23 mouse cellular contexts compared by ENCODE assay signal in the genomic region with DNA sequence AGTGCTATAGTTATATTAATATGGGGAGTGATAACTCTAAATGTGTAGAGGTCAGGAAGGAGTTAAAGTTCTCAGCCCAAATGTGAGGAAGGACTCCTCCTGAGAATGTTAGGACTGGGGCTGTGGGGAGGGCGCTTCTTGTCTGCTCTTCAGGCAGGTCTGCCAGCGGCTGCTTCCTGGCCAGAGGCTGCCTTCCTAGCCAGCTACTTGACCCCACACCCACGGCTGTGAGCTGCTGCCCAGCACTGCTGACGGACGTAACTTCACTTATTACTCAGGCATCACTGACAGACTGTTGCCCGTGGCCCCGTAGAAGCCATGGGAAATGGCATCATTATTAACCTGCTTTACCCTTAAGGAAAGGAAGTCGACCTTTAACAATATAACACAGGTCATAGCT.
DNase-seq lines count a peak whose midpoint lies in the region; ATAC-seq and TF ChIP-seq lines count a peak whose summit lies in the region.
"Had no signal": no experiment of that assay in that cellular context is flagged by ENCODE, and none has a peak within 500 bp of the region (broad histone marks: within the 10 kb centered on the region; RNA-seq: fewer than 3 reads in every experiment).

No protein-coding gene starts in this region.

- DNase-seq in adrenal gland, postnatal 14 days, result peak; percentile 14
- no peak for DNase-seq in adrenal gland, adult 2 months
- DNase-seq in heart, adult 9 months (ENCODE audit: low spot score in 2 of 2), result no peak
- DNase-seq in lung, embryonic 14.5 days, result peak; percentile 32
- no peak for DNase-seq in lung, postnatal 0 days (ENCODE audit: low spot score)
- DNase-seq in frontal cortex, postnatal 10 days (ENCODE audit: low spot score in 2 of 2), result no peak
- no peak for DNase-seq in cerebellum, postnatal 25 days
- DNase-seq: adrenal gland, postnatal 25 days; cerebellum, adult 8-10 months; kidney, postnatal 10 days; lung, adult 18-20 months; thymus, adult 2 months had no signal

- no peak for ATAC-seq in heart, embryonic 11.5 days (replicated peaks; ENCODE audit: insufficient number of reproducible peaks, low FRiP score, low TSS enrichment)
- ATAC-seq in lung, embryonic 14.5 days (ENCODE audit: insufficient read depth), result 0 out of 2 replicates have a peak, but pooled peaks have one; percentile 29
- no peak for ATAC-seq in lung, postnatal 0 days
- ATAC-seq: hindbrain, embryonic 16.5 days; intestine, embryonic 15.5 days had no signal

- peaks cover 18% of the 10 kb centered on the region for H3K4me1 ChIP-seq in heart, embryonic 11.5 days (ENCODE audit: control insufficient read depth, insufficient read depth, low read length)
- peaks cover 8% of the 10 kb centered on the region for H3K4me1 ChIP-seq in lung, embryonic 14.5 days (ENCODE audit: insufficient read depth)
- peaks cover 9% of the 10 kb centered on the region; the same call in 1 of the 2 replicates for H3K4me1 ChIP-seq in lung, postnatal 0 days (ENCODE audit: insufficient read depth, low read depth, low read length)
- H3K4me1 ChIP-seq: forebrain, embryonic 12.5 days; midbrain, embryonic 12.5 days had no signal

- peak overlapping the region; percentile 22; the same call in 1 of the 2 replicates for H3K27ac ChIP-seq in heart, embryonic 11.5 days (ENCODE audit: low read depth, low read length)
- H3K27ac ChIP-seq in lung, embryonic 14.5 days (ENCODE audit: low read depth), result no peak overlapping the region
- no peak overlapping the region for H3K27ac ChIP-seq in lung, postnatal 0 days (ENCODE audit: low read length)
- H3K27ac ChIP-seq: embryonic facial prominence, embryonic 13.5 days; forebrain, embryonic 12.5 days; hindbrain, embryonic 10.5 days; intestine, embryonic 15.5 days; limb, embryonic 12.5 days; midbrain, embryonic 12.5 days; stomach, embryonic 15.5 days had no signal

- H3K4me3 ChIP-seq in heart, embryonic 11.5 days (ENCODE audit: low read depth, low read length), result no peak overlapping the region
- H3K4me3 ChIP-seq in lung, embryonic 14.5 days (ENCODE audit: low read depth, low read length), result no peak overlapping the region
- H3K4me3 ChIP-seq in lung, postnatal 0 days (ENCODE audit: low read depth, low read length), result no peak overlapping the region
- H3K4me3 ChIP-seq: embryonic facial prominence, embryonic 13.5 days; erythroblast, embryonic 14.5 days; forebrain, embryonic 12.5 days; hindbrain, embryonic 10.5 days; intestine, embryonic 15.5 days; limb, embryonic 12.5 days; midbrain, embryonic 12.5 days; stomach, embryonic 15.5 days had no signal

- H3K4me2 ChIP-seq in heart, embryonic 11.5 days, result no peak overlapping the region
- no peak overlapping the region for H3K4me2 ChIP-seq in lung, embryonic 14.5 days
- no peak overlapping the region for H3K4me2 ChIP-seq in lung, postnatal 0 days (replicated peaks; ENCODE audit: low read depth, low read length)
- H3K4me2 ChIP-seq: embryonic facial prominence, embryonic 13.5 days; forebrain, embryonic 12.5 days; intestine, embryonic 15.5 days; limb, embryonic 12.5 days; liver, embryonic 11.5 days; midbrain, embryonic 12.5 days; stomach, embryonic 15.5 days had no signal

- no peak for TF ChIP-seq EP300 in lung, postnatal 0 days (IDR thresholded peaks at IDR 0.05)

- no peaks in the 10 kb centered on the region; the same call in 1 of the 2 replicates for H3K9me3 ChIP-seq in heart, embryonic 11.5 days (replicated peaks; ENCODE audit: control insufficient read depth, low read length)
- H3K9me3 ChIP-seq in lung, embryonic 14.5 days (ENCODE audit: low read depth, low read length), result no peaks in the 10 kb centered on the region
- no peaks in the 10 kb centered on the region for H3K9me3 ChIP-seq in lung, postnatal 0 days (ENCODE audit: low read length)
- H3K9me3 ChIP-seq: embryonic facial prominence, embryonic 13.5 days; forebrain, embryonic 12.5 days; hindbrain, embryonic 10.5 days; intestine, embryonic 15.5 days; limb, embryonic 12.5 days; midbrain, embryonic 12.5 days; stomach, embryonic 15.5 days had no signal

- H3K27me3 ChIP-seq in heart, embryonic 11.5 days (ENCODE audit: control insufficient read depth, insufficient read depth, low read length), result no peaks in the 10 kb centered on the region
- no peaks in the 10 kb centered on the region for H3K27me3 ChIP-seq in lung, embryonic 14.5 days (ENCODE audit: insufficient read depth, low read length)
- no peaks in the 10 kb centered on the region for H3K27me3 ChIP-seq in lung, postnatal 0 days (replicated peaks; ENCODE audit: insufficient read depth, low read length)
- H3K27me3 ChIP-seq: embryonic facial prominence, embryonic 13.5 days; forebrain, embryonic 12.5 days; intestine, embryonic 15.5 days; limb, embryonic 12.5 days; midbrain, embryonic 12.5 days; stomach, embryonic 15.5 days had no signal

- H3K9ac ChIP-seq in heart, embryonic 11.5 days (ENCODE audit: low read depth, low read length), result no peak overlapping the region
- no peak overlapping the region for H3K9ac ChIP-seq in lung, embryonic 14.5 days
- no peak overlapping the region for H3K9ac ChIP-seq in lung, postnatal 0 days (replicated peaks; ENCODE audit: low read depth)
- H3K9ac ChIP-seq: embryonic facial prominence, embryonic 13.5 days; forebrain, embryonic 12.5 days; intestine, embryonic 15.5 days; limb, embryonic 12.5 days; midbrain, embryonic 12.5 days; stomach, embryonic 15.5 days had no signal

- H3K36me3 ChIP-seq in heart, embryonic 11.5 days (ENCODE audit: control insufficient read depth, insufficient read depth, low read length), result no peaks in the 10 kb centered on the region
- no peaks in the 10 kb centered on the region for H3K36me3 ChIP-seq in lung, embryonic 14.5 days (ENCODE audit: insufficient read depth)
- no peaks in the 10 kb centered on the region for H3K36me3 ChIP-seq in lung, postnatal 0 days (ENCODE audit: insufficient read depth, low read length)
- H3K36me3 ChIP-seq: embryonic facial prominence, embryonic 13.5 days; forebrain, embryonic 12.5 days; hindbrain, embryonic 10.5 days; intestine, embryonic 15.5 days; limb, embryonic 12.5 days; midbrain, embryonic 12.5 days; stomach, embryonic 15.5 days had no signal

- TF ChIP-seq CTCF in lung, embryonic 14.5 days (IDR thresholded peaks at IDR 0.05; ENCODE audit: low read depth), result no peak
- no peak for TF ChIP-seq CTCF in lung, postnatal 0 days (IDR thresholded peaks at IDR 0.05)

- 12% methylated on average over 8 of the region's 8 CpGs for WGBS in heart, embryonic 11.5 days (ENCODE audit: insufficient replicate concordance)
- WGBS in lung, embryonic 14.5 days, result 13% methylated on average over 8 of the region's 8 CpGs
- 11% methylated on average over 8 of the region's 8 CpGs for WGBS in lung, postnatal 0 days

Comparison
In these comparisons a context has a peak if more than half of its experiments do, and no peak if none do; other contexts are left out.
1. DNase-seq: peak in adrenal gland, postnatal 14 days (single experiment) and lung, embryonic 14.5 days (single experiment); none in adrenal gland, adult 2 months (single experiment), heart, adult 9 months (0 of 2), lung, postnatal 0 days (single experiment), frontal cortex, postnatal 10 days (0 of 2) and cerebellum, postnatal 25 days (0 of 2).